ENCODE assay signal across 12 mouse cellular contexts in the genomic region with DNA sequence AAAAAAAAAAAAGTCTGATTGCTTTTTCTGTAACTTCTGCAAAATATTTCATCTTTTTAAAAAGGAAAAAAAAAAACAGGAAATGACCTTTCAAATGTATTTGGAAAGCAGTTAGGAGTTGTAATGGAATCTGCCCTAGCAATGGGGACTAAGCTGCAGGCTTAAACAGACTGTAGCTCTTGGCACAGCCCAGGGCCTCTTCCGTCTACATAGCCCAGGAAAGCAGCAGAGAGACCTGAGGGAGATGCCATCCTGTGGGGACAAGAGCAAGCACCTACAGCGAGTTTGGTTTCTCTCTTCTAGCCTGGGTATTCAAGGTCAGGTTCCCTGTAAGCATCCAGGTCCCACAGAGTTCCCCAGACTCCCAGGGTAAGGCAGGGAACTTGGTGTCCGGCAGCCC. TPM values are rescaled to one million over a fixed set of nuclear protein-coding genes. Genes with fewer than 3 reads are reported as not detected.
DNase-seq lines count a peak whose midpoint lies in the region; ATAC-seq and TF ChIP-seq lines count a peak whose summit lies in the region.
"Had no signal": no experiment of that assay in that cellular context is flagged by ENCODE, and none has a peak within 500 bp of the region (broad histone marks: within the 10 kb centered on the region; RNA-seq: fewer than 3 reads in every experiment).

No protein-coding gene starts in this region.

- peaks cover 72% of the 10 kb centered on the region for H3K79me2 ChIP-seq in CH12.LX (replicated peaks; ENCODE audit: control insufficient read depth, extremely low read depth, insufficient read depth, poor library complexity, severe bottlenecking)

- peak overlapping the region; percentile 30; the same call in 1 of the 2 replicates for H3K27ac ChIP-seq in CH12.LX (ENCODE audit: insufficient read depth, low read depth)
- no peak overlapping the region for H3K27ac ChIP-seq in forebrain, embryonic 13.5 days

- no peak overlapping the region for H3K4me3 ChIP-seq in CH12.LX (replicated peaks in 1 of 3; ENCODE audit: low read depth in 2 of 3, low read length in 2 of 3, poor library complexity in 1 of 3)
- H3K4me3 ChIP-seq in forebrain, embryonic 13.5 days = no peak overlapping the region
- H3K4me3 ChIP-seq: lung, embryonic 15.5 days had no signal

- no peak for TF ChIP-seq CTCF in CH12.LX (conservative IDR thresholded peaks at IDR 0.05 in 1 of 2, IDR thresholded peaks at IDR 0.05 in 1 of 2; ENCODE audit: low read depth in 2 of 2, low read length in 2 of 2)

- dilution Hi-C loops in CH12.LX (cut with MboI; ENCODE audit: extremely low pct_ligation_motif_present, extremely low pct_unique_long_range_greater_than_20kb, low sequenced_read_pairs) = no loop called here

- peak; percentile 18 for DNase-seq in gastrocnemius, adult 18-20 months (ENCODE audit: low spot score)
- DNase-seq in gastrocnemius, postnatal 10 days = no peak
- DNase-seq in kidney, postnatal 36 days = peak; percentile 29 to 42
- no peak for DNase-seq in kidney, adult 8-10 months
- no peak for DNase-seq in CH12.LX (ENCODE audit: extremely low read depth)
- DNase-seq in Muller cell, postnatal 12 days (ENCODE audit: inconsistent ontology term) = no peak
- DNase-seq: left cerebral cortex, postnatal 4 days; right cerebral cortex, adult 18-20 months had no signal

- ATAC-seq in megakaryocyte, adult 5-6 weeks (ENCODE audit: poor library complexity, severe bottlenecking) = peak; percentile 55
- no peak for ATAC-seq in forebrain, embryonic 13.5 days
- ATAC-seq: midbrain, embryonic 16.5 days had no signal

- H3K9ac ChIP-seq in CH12.LX (ENCODE audit: insufficient read depth, low read depth) = no peak overlapping the region
- H3K9ac ChIP-seq in forebrain, embryonic 13.5 days = no peak overlapping the region
- H3K9ac ChIP-seq: lung, embryonic 15.5 days had no signal

- H3K4me2 ChIP-seq in CH12.LX (ENCODE audit: insufficient read depth, low read depth, poor library complexity, severe bottlenecking) = no peak overlapping the region
- no peak overlapping the region for H3K4me2 ChIP-seq in forebrain, embryonic 13.5 days
- H3K4me2 ChIP-seq: lung, embryonic 15.5 days had no signal

- peaks cover 40 to 96% of the 10 kb centered on the region in 2 experiments for H3K4me1 ChIP-seq in CH12.LX (ENCODE audit: control insufficient read depth in 1 of 2, insufficient read depth in 2 of 2)
- H3K4me1 ChIP-seq in forebrain, embryonic 13.5 days = peaks cover 13% of the 10 kb centered on the region

- TF ChIP-seq POLR2A in CH12.LX (IDR thresholded peaks at IDR 0.05; ENCODE audit: low read depth, low read length) = no peak

- H3K36me3 ChIP-seq in CH12.LX (replicated peaks in 1 of 2; ENCODE audit: control insufficient read depth in 1 of 2, insufficient read depth in 1 of 2, low read length in 1 of 2) = peaks cover 11 to 82% of the 10 kb centered on the region in 2 experiments
- H3K36me3 ChIP-seq in forebrain, embryonic 13.5 days (ENCODE audit: poor library complexity, severe bottlenecking) = peaks cover 13% of the 10 kb centered on the region; the same call in 1 of the 2 replicates
- H3K36me3 ChIP-seq: lung, embryonic 15.5 days had no signal

- TF ChIP-seq EP300 in CH12.LX (IDR thresholded peaks at IDR 0.05; ENCODE audit: low read length) = no peak

- in situ Hi-C loops in CH12.LX (cut with MboI; ENCODE audit: low pct_ligation_motif_present, low pct_unique_long_range_greater_than_20kb, low sequenced_read_pairs) = no loop called here

- H3K9me3 ChIP-seq in CH12.LX (replicated peaks; ENCODE audit: low read length) = no peaks in the 10 kb centered on the region
- no peaks in the 10 kb centered on the region for H3K9me3 ChIP-seq in forebrain, embryonic 13.5 days (replicated peaks)
- H3K9me3 ChIP-seq: lung, embryonic 15.5 days had no signal

- 83% methylated on average over 3 of the region's 3 CpGs for WGBS in forebrain, embryonic 13.5 days

- TF ChIP-seq RAD21 in CH12.LX (IDR thresholded peaks at IDR 0.05; ENCODE audit: low read depth, low read length) = no peak

- no peaks in the 10 kb centered on the region for H3K27me3 ChIP-seq in CH12.LX (replicated peaks)
- no peaks in the 10 kb centered on the region for H3K27me3 ChIP-seq in forebrain, embryonic 13.5 days
- H3K27me3 ChIP-seq: lung, embryonic 15.5 days had no signal

TF ChIP-seq in CH12.LX, 34 proteins besides CTCF, POLR2A, EP300 and RAD21:
- TF ChIP-seq BHLHE40 (IDR thresholded peaks at IDR 0.05; ENCODE audit: low read depth, low read length) (no peak), IRF4 (IDR thresholded peaks at IDR 0.05; ENCODE audit: low read depth, low read length) (no peak), ETS1 (conservative IDR thresholded peaks at IDR 0.05; ENCODE audit: low read depth, low read length) (no peak), CHD1 (IDR thresholded peaks at IDR 0.05; ENCODE audit: low read depth, low read length) (no peak), ZNF384 (IDR thresholded peaks at IDR 0.05; ENCODE audit: low read depth, low read length) (peak; percentile 39; the same call in 1 of the 2 replicates)

RNA-seq across cellular contexts. Expression of a gene that starts 36.7 kb away (rescaled TPM):
- total RNA-seq in gastrocnemius, adult 18-20 months (2021) = under 1 TPM; 0.26 to 0.43 TPM
- 1 to 10 TPM; 1.1 to 2.4 TPM for total RNA-seq in gastrocnemius, postnatal 10 days (2021)
- total RNA-seq in CH12.LX (2012; rRNA removed) (18.0 and 23.4 TPM in 2 replicates), CH12.LX (2014; rRNA removed) (21.8 and 24.0 TPM in 2 replicates)
- polyA plus RNA-seq in CH12.LX (2012; ENCODE audit: insufficient read length, low read depth) = 19.9 and 21.1 TPM in 2 replicates
- 3.7 and 5.3 TPM in 2 replicates for total RNA-seq in megakaryocyte, adult 5-6 weeks (2015)
- total RNA-seq in megakaryocyte, adult 5-6 weeks (2017) = 6.1 and 7.6 TPM in 2 replicates
- polyA plus RNA-seq in forebrain, embryonic 13.5 days (2015; fragmentation: Nextera tagmentation; extraction: Ambion mirVana) = 6.6 and 7.3 TPM in 2 replicates

RNA-seq across cellular contexts. Expression of a gene that starts 55.2 kb away (rescaled TPM):
- total RNA-seq in gastrocnemius, adult 18-20 months (2021) = 100 to 1,000 TPM; 113 to 126 TPM
- 100 to 1,000 TPM; 123 to 129 TPM for total RNA-seq in gastrocnemius, postnatal 10 days (2021)
- total RNA-seq in CH12.LX (2012; rRNA removed) (225 and 253 TPM in 2 replicates), CH12.LX (2014; rRNA removed) (227 and 228 TPM in 2 replicates)
- 364 and 473 TPM in 2 replicates for polyA plus RNA-seq in CH12.LX (2012; ENCODE audit: insufficient read length, low read depth)
- 47.7 and 50.9 TPM in 2 replicates for total RNA-seq in megakaryocyte, adult 5-6 weeks (2015)
- 36.8 and 55.2 TPM in 2 replicates for total RNA-seq in megakaryocyte, adult 5-6 weeks (2017)
- 169 and 170 TPM in 2 replicates for polyA plus RNA-seq in forebrain, embryonic 13.5 days (2015; fragmentation: Nextera tagmentation; extraction: Ambion mirVana)

Comparison
In these comparisons a context has a peak if more than half of its experiments do, and no peak if none do; other contexts are left out.
1. DNase-seq: peak in gastrocnemius, adult 18-20 months (single experiment) and kidney, postnatal 36 days (2 of 2); none in gastrocnemius, postnatal 10 days (single experiment), kidney, adult 8-10 months (0 of 2), CH12.LX (single experiment) and Muller cell, postnatal 12 days (single experiment).